Mouse (Mus musculus): ENCODE measurements at regions not wholly inside any gene's neighbourhood (a gene's known extent, or its start where the extent isn't known, plus 50 kb on each side); places are given as distances from the start of the nearest gene placed in this dataset.

GRCm38 (mm10) chr6:51300694-51301417, 131.6 kb upstream of the Nfe2l3 start:
- no peak overlapping the region for H3K27ac ChIP-seq (ENCODE audit: low read length)
- 49% methylated on average over 11 of the region's 11 CpGs for WGBS
- ATAC-seq = no peak

GRCm38 (mm10) chr6:51301831-51302230, 130.6 kb upstream of the Nfe2l3 start:
- DNase-seq (ENCODE audit: low spot score) = no peak

More at GRCm38 (mm10) chr6:51300694-51301417, 131.6 kb upstream of the Nfe2l3 start:
- Histone ChIP-seq H3K9ac (replicated peaks; ENCODE audit: low read depth) (no peak overlapping the region), H3K4me2 (replicated peaks; ENCODE audit: low read depth, low read length) (no peak overlapping the region), H3K27me3 (replicated peaks; ENCODE audit: insufficient read depth, low read length) (no peaks in the 10 kb centered on the region), H3K4me1 (ENCODE audit: insufficient read depth, low read depth, low read length) (no peaks in the 10 kb centered on the region), H3K36me3 (ENCODE audit: insufficient read depth, low read length) (no peaks in the 10 kb centered on the region), H3K9me3 (ENCODE audit: low read length) (no peaks in the 10 kb centered on the region; the same call in 1 of the 2 replicates), H3K4me3 (ENCODE audit: low read depth, low read length) (no peak overlapping the region)
- no peak for TF ChIP-seq EP300 (IDR thresholded peaks at IDR 0.05)
- TF ChIP-seq CTCF (IDR thresholded peaks at IDR 0.05) = no peak
- no peak for DNase-seq (ENCODE audit: low spot score)

GRCm38 (mm10) chr6:51302240-51302639, 130.2 kb upstream of the Nfe2l3 start:
- WGBS = 91% methylated on average over 7 of the region's 7 CpGs
- no peak for TF ChIP-seq EP300 (IDR thresholded peaks at IDR 0.05)
- no peak for TF ChIP-seq CTCF (IDR thresholded peaks at IDR 0.05)
- no peak overlapping the region for H3K27ac ChIP-seq (ENCODE audit: low read length)
- no peaks in the 10 kb centered on the region; the same call in 1 of the 2 replicates for H3K9me3 ChIP-seq (ENCODE audit: low read length)
- H3K27me3 ChIP-seq (replicated peaks; ENCODE audit: insufficient read depth, low read length) = no peaks in the 10 kb centered on the region
- H3K4me3 ChIP-seq (ENCODE audit: low read depth, low read length) = no peak overlapping the region
- H3K4me1 ChIP-seq (ENCODE audit: insufficient read depth, low read depth, low read length) = no peaks in the 10 kb centered on the region
- ATAC-seq = no peak
- no peak overlapping the region for H3K9ac ChIP-seq (replicated peaks; ENCODE audit: low read depth)
- no peaks in the 10 kb centered on the region for H3K36me3 ChIP-seq (ENCODE audit: insufficient read depth, low read length)
- no peak for DNase-seq (ENCODE audit: low spot score)
- no peak overlapping the region for H3K4me2 ChIP-seq (replicated peaks; ENCODE audit: low read depth, low read length)

More at GRCm38 (mm10) chr6:51301831-51302230, 130.6 kb upstream of the Nfe2l3 start:
- no peak overlapping the region for H3K4me2 ChIP-seq (replicated peaks; ENCODE audit: low read depth, low read length)
- H3K4me1 ChIP-seq (ENCODE audit: insufficient read depth, low read depth, low read length) = no peaks in the 10 kb centered on the region
- no peak for ATAC-seq
- H3K36me3 ChIP-seq (ENCODE audit: insufficient read depth, low read length) = no peaks in the 10 kb centered on the region
- no peak overlapping the region for H3K27ac ChIP-seq (ENCODE audit: low read length)
- H3K9ac ChIP-seq (replicated peaks; ENCODE audit: low read depth) = no peak overlapping the region
- H3K27me3 ChIP-seq (replicated peaks; ENCODE audit: insufficient read depth, low read length) = no peaks in the 10 kb centered on the region
- TF ChIP-seq CTCF (IDR thresholded peaks at IDR 0.05) = no peak
- TF ChIP-seq EP300 (IDR thresholded peaks at IDR 0.05) = no peak
- H3K4me3 ChIP-seq (ENCODE audit: low read depth, low read length) = no peak overlapping the region
- WGBS = 90% methylated on average over 4 of the region's 4 CpGs
- H3K9me3 ChIP-seq (ENCODE audit: low read length) = no peaks in the 10 kb centered on the region; the same call in 1 of the 2 replicates

GRCm38 (mm10) chr6:51318341-51318740, 114.1 kb upstream of the Nfe2l3 start:
- no peak for ATAC-seq
- 31% methylated on average over 2 of the region's 2 CpGs for WGBS

GRCm38 (mm10) chr6:51320019-51320418, 112.5 kb upstream of the Nfe2l3 start:
- no peak overlapping the region for H3K9ac ChIP-seq (replicated peaks; ENCODE audit: low read depth)
- no peak for TF ChIP-seq CTCF (IDR thresholded peaks at IDR 0.05)
- no peak for TF ChIP-seq EP300 (IDR thresholded peaks at IDR 0.05)
- no peaks in the 10 kb centered on the region for H3K36me3 ChIP-seq (ENCODE audit: insufficient read depth, low read length)
- H3K9me3 ChIP-seq (ENCODE audit: low read length) = no peaks in the 10 kb centered on the region
- no peak overlapping the region for H3K27ac ChIP-seq (ENCODE audit: low read length)
- ATAC-seq = no peak
- H3K4me1 ChIP-seq (ENCODE audit: insufficient read depth, low read depth, low read length) = no peaks in the 10 kb centered on the region
- WGBS = 42% methylated on average over 1 of the region's 1 CpGs
- no peak for DNase-seq (ENCODE audit: low spot score)
- H3K4me2 ChIP-seq (replicated peaks; ENCODE audit: low read depth, low read length) = no peak overlapping the region
- no peaks in the 10 kb centered on the region for H3K27me3 ChIP-seq (replicated peaks; ENCODE audit: insufficient read depth, low read length)
- H3K4me3 ChIP-seq (ENCODE audit: low read depth, low read length) = no peak overlapping the region

More at GRCm38 (mm10) chr6:51318341-51318740, 114.1 kb upstream of the Nfe2l3 start:
- Histone ChIP-seq H3K27ac (ENCODE audit: low read length) (no peak overlapping the region), H3K36me3 (ENCODE audit: insufficient read depth, low read length) (no peaks in the 10 kb centered on the region), H3K9me3 (ENCODE audit: low read length) (no peaks in the 10 kb centered on the region), H3K4me1 (ENCODE audit: insufficient read depth, low read depth, low read length) (no peaks in the 10 kb centered on the region), H3K27me3 (replicated peaks; ENCODE audit: insufficient read depth, low read length) (no peaks in the 10 kb centered on the region), H3K4me3 (ENCODE audit: low read depth, low read length) (no peak overlapping the region), H3K9ac (replicated peaks; ENCODE audit: low read depth) (no peak overlapping the region), H3K4me2 (replicated peaks; ENCODE audit: low read depth, low read length) (no peak overlapping the region)
- TF ChIP-seq EP300 (IDR thresholded peaks at IDR 0.05) (no peak), CTCF (IDR thresholded peaks at IDR 0.05) (no peak)
- DNase-seq (ENCODE audit: low spot score) = peak; percentile 16

GRCm38 (mm10) chr6:51320676-51321419, 111.6 kb upstream of the Nfe2l3 start:
- no peak for ATAC-seq
- H3K36me3 ChIP-seq (ENCODE audit: insufficient read depth, low read length) = no peaks in the 10 kb centered on the region
- no peak overlapping the region for H3K9ac ChIP-seq (replicated peaks; ENCODE audit: low read depth)

More at GRCm38 (mm10) chr6:51320676-51321419, 111.6 kb upstream of the Nfe2l3 start:
- no peaks in the 10 kb centered on the region for H3K27me3 ChIP-seq (replicated peaks; ENCODE audit: insufficient read depth, low read length)
- no peaks in the 10 kb centered on the region for H3K4me1 ChIP-seq (ENCODE audit: insufficient read depth, low read depth, low read length)
- no peaks in the 10 kb centered on the region for H3K9me3 ChIP-seq (ENCODE audit: low read length)
- no peak overlapping the region for H3K27ac ChIP-seq (ENCODE audit: low read length)
- no peak overlapping the region for H3K4me3 ChIP-seq (ENCODE audit: low read depth, low read length)
- 32% methylated on average over 8 of the region's 8 CpGs for WGBS
- TF ChIP-seq CTCF (IDR thresholded peaks at IDR 0.05) = no peak
- no peak for TF ChIP-seq EP300 (IDR thresholded peaks at IDR 0.05)
- DNase-seq (ENCODE audit: low spot score) = no peak
- H3K4me2 ChIP-seq (replicated peaks; ENCODE audit: low read depth, low read length) = no peak overlapping the region

All from lung, postnatal 0 days (tissue).